Mouse (Mus musculus): ENCODE data around the gene Psmd3.
"Not testable (repeated sequence)": the region's sequence is repeated elsewhere in the genome, so short reads cannot be mapped to it uniquely, and the experiment has no call there.

Gene Psmd3

DNA sequence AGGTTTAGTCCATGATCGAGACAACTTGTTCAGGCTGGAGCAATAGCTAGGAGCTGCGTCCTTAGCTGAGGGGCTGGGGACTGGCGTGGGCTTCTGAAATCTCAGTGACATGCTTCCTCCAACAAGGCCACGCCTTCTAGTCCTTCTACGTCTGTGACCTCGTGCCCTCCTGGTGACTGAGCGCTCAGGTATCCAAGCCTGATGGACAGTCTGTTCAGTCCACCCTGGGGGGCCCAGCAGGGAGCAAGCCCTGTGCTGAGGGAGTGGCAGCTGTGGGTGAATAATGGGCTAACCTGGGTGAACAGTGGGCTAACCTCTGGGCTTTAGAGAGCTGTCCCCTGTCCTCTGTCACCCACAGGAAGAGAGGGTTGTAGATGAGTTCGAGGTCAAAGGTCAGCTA lies 5.7 kb downstream of the Psmd3 start:
- DNase-seq (ENCODE audit: low spot score in 2 of 2), result no peak

GRCm38 (mm10) chr11:98693201-98693600 lies 10.8 kb downstream of the Psmd3 start:
- no peak for DNase-seq (ENCODE audit: low spot score in 2 of 2)

GRCm38 (mm10) chr11:98693746-98694145 lies 11.4 kb downstream of the Psmd3 start:
- DNase-seq (ENCODE audit: low spot score in 2 of 2), result no peak

DNA sequence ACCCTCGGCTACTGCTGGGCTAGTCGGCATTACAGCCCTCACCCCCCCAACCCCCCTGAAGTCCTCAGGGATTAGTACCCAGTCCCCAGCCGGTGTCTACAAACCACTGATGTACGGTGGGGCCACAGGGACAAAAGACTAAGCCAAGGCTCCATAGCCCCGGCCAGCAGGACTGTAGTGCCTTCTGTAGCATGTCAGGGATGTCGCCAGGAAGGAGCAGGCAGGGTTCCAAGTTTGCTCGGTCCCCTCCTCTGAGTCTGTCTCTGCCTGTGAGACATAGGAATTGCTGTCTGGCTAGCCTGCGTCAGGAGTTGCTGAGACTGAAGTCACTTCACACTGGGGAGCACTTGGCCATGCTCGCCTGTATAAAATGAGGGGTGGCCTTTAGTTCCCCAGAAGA lies 11.9 kb downstream of the Psmd3 start:
- no peak for DNase-seq (ENCODE audit: low spot score in 2 of 2)

- DNase-seq (ENCODE audit: low spot score in 2 of 2), result no peak
Observed at GRCm38 (mm10) chr11:98695408-98695807, 13.1 kb downstream of the Psmd3 start.

DNA sequence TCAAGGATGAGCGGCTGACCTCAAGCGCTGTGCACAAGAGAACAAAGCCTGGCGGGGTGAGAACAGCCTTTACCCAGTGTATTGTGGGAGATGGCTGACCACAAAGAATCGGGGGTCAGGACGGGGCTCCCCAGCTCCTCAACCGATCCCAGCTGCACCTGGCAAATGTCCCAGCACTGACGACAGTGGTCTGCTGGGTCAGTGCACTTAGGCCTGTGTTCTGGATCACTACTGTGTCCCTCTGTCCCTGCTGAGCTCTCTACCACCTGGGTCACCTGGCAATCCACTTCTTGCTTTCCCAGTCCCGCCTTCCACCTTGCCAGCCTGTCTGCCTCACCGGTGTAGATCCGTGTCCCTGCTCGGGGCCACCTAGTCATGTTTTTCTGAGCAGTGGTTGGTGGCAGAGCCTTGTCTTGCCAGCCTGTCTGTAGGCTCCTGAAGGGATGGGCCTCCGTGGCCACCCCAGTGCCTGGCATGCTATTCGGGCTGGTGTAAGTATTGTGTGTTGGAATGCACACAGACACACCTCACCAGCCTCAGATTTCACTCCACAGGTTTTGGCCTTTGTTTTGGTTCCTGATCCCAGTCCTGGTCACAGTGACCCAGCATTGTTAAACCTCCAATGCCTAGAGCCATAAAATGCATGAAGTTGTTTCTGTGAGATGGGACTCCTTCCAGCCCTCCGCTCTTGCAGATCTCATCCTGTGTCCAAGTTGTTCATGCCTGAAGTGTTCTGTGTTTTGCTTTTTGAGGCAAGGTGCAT lies 14.3 kb downstream of the Psmd3 start:
- no peak for DNase-seq (ENCODE audit: low spot score in 2 of 2)

- DNase-seq (ENCODE audit: low spot score in 2 of 2), result no peak
Observed at GRCm38 (mm10) chr11:98697225-98697624, 14.9 kb downstream of the Psmd3 start.

- DNase-seq (ENCODE audit: low spot score in 2 of 2), result peak in 1 of 2 experiments; percentile 58
Observed at GRCm38 (mm10) chr11:98698849-98699640, 16.7 kb downstream of the Psmd3 start.

GRCm38 (mm10) chr11:98699911-98700310 lies 17.6 kb downstream of the Psmd3 start:
- peak; percentile 71 to 90 for DNase-seq (ENCODE audit: low spot score in 2 of 2)

DNA sequence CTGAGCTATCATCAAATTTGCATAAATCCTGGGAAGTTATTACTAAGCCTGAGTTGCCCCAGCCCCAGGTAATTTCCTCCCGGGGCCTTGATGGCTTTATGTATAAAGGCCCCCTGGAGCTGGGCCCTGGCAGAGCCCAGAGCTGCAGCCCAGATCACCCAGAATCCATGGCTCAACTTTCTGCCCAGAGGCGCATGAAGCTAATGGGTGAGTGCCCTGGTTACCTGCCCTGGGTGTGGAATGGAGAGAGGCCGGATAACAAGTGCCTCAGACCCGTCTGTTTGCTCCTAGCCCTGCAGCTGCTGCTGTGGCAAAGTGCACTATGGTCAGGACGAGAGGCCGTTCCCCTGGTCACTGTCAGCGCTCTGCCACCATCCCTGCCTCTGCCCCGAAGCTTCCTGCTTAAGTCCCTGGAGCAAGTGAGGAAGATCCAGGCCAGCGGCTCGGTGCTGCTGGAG lies 18.9 kb downstream of the Psmd3 start, which contains the start of gene Csf3:
Gene Csf3, plus strand, starts transcription at position 51 of the 458 bp plus-strand sequence.
- DNase-seq (ENCODE audit: low spot score in 2 of 2), result no peak

GRCm38 (mm10) chr11:98702323-98702722 lies 20.0 kb downstream of the Psmd3 start:
- DNase-seq (ENCODE audit: low spot score in 2 of 2), result no peak

GRCm38 (mm10) chr11:98705021-98705420 lies 22.7 kb downstream of the Psmd3 start:
- no peak for DNase-seq (ENCODE audit: low spot score in 2 of 2)

DNA sequence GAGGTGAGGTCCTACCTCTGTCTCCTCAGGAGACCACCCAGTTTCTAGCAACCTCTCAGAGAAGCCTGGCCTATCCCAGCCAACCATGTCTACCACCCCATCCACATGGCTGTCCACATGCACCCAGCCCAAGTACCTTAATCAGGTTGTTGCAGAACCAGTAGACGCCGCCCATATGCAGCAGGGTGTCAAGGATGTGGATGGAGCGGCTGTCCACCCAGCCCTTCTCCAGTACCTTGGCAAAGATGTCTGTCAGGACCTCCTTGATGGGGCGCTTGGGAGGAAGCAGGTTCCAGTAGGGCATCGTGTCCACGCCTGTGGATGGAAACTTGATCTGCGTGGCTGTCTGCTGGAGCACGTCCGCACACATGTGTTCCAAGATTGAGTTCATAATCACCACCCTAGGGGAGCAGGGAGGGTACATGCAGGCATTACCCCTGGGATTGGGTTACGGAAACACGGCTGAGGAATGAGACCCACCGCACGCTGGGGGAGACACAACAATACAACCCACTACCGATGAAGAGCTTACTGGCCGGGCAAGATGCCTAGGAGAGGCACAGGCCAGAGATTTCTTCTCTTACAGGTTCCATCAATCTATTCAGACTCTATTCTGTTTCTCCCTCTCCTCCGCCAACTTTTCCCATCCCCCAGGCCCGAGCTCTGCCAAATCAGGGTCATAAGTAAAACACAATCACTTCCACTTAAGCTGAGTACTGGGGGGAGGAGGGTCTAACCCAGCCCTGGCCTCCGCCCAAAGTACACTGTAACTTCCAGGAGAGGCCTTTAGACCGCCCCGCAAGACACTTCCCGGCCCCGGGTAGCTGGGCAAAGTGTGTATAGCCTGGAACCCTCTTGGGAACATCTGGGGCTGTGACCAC lies 25.3 kb downstream of the Psmd3 start:
- no peak for DNase-seq (ENCODE audit: low spot score in 2 of 2)

DNA sequence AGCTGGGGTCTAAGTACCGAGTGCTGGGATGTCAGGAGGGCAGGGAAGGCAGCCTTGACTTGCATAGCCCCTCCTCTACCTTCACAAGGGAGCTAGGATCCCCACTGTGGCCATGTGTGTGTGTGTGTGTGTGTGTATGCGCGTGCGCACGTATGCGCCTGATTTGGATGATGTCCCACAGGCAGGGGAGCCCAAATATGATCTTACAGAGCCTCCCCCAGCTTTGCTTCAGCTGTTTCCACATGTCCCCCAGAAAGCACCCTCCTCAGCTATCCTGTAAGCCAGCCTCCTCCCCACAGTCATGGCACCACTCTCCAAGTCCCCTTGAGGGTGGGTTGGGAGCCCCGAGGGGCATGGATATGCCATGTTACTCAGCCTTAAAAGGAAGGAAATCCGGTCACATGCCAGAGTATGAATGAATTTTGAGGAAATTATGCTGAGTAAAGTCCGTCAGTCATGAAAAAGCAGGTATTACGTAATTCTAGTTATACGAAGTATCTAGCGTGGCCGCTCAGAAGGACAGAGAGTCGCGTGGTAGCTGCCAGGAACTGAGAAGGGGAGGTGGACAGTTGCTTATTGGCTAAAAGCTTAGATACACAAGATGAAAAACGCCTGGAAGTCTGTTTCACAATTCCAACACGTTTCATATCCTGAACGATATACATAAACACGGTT lies 26.1 kb downstream of the Psmd3 start:
- DNase-seq (ENCODE audit: low spot score in 2 of 2), result no peak

GRCm38 (mm10) chr11:98709001-98709741 lies 26.8 kb downstream of the Psmd3 start:
- DNase-seq (ENCODE audit: low spot score in 2 of 2), result no peak

- DNase-seq (ENCODE audit: low spot score in 2 of 2), result peak; percentile 77 to 93
Observed at GRCm38 (mm10) chr11:98710416-98711045, 28.2 kb downstream of the Psmd3 start.

- DNase-seq (ENCODE audit: low spot score in 2 of 2), result peak in 1 of 2 experiments; percentile 58
Observed at GRCm38 (mm10) chr11:98711046-98711434, 28.7 kb downstream of the Psmd3 start.

- not testable (repeated sequence) for DNase-seq (ENCODE audit: low spot score in 2 of 2)
Observed at GRCm38 (mm10) chr11:98712009-98712408, 29.7 kb downstream of the Psmd3 start.

DNA sequence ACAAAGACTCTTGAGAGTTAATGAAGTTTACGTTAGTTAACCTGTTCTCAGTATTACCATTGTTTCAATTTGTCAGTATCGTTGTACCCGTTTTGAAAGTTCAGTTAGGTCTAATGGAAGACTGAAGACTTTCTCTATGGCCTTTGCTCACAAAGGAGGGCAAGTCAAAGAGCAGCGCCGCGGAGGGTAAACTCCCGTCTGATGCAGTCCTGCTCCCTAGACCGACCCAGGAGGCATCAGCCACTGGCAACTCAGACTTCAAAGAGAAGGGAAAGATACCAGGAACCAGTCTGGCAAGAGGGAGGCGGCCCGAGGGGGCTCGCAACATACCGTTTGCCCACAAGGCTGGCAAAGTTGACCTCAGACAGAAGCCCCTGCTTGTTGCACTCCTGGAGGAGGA lies 31.3 kb downstream of the Psmd3 start:
- peak in 1 of 2 experiments; percentile 63 for DNase-seq (ENCODE audit: low spot score in 2 of 2)

DNA sequence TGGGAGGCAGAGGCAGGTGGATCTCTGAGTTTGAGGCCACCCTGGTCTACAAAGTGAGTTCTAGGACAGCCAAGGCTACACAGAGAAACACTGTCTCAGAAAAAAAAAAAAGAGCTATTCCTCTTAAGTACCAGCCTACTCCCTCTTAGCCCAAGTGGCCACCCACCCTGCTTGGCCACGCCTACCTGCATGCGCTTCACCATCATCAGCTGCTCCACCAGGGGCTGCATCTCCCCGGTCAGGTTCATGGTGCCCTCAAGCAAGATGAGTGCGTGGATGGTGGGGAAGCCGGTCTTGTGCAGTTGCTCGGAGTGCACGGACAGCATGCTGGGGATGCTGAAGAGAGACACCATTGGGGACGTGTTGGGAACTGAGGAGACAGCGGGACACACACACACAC lies 33.6 kb downstream of the Psmd3 start:
- DNase-seq (ENCODE audit: low spot score in 2 of 2), result peak in 1 of 2 experiments; percentile 57
